Mouse (Mus musculus) forebrain, embryonic 14.5 days (tissue): ENCODE data around the gene Mc3r. TPM values are rescaled to one million over a fixed set of nuclear protein-coding genes. Genes with fewer than 3 reads are reported as not detected.

ENCODE experiments used
- ATAC-seq: fragments of 200-750 bp; cut with Nextera tagmentation; 2 replicates; pipeline ENCODE4 v1.8.0; 2017; ENCODE audit warnings: mild to moderate bottlenecking, moderate library complexity
- DNase-seq: peaks from one replicate; pipeline ENCODE4 v3.0.0-alpha.2; 2015; ENCODE audit warnings: low spot score
- H3K27ac ChIP-seq: fragments of 300-500 bp; sonication (generic); 2 replicates; pipeline ENCODE4 v1.5.1; 2014; ENCODE audit warnings: low read depth, mild to moderate bottlenecking, control low read depth, low read length, moderate library complexity
- H3K27me3 ChIP-seq: fragments of 300-500 bp; sonication (generic); replicated peaks from 2 replicates; pipeline ENCODE4 v1.6.1; 2014; ENCODE audit warnings: low read length, control low read depth, mixed read lengths; ENCODE audit not compliant: control insufficient read depth, insufficient read depth
- H3K36me3 ChIP-seq: fragments of 300-500 bp; sonication (generic); 2 replicates; pipeline ENCODE4 v1.6.1; 2014; ENCODE audit warnings: low read length, control low read depth; ENCODE audit not compliant: control insufficient read depth, insufficient read depth
- H3K4me1 ChIP-seq: fragments of 300-500 bp; sonication (generic); 2 replicates; pipeline ENCODE4 v1.6.1; 2014; ENCODE audit warnings: antibody characterized with exemption, low read length, control low read depth; ENCODE audit not compliant: control insufficient read depth, insufficient read depth
- H3K4me2 ChIP-seq: fragments of 300-500 bp; sonication (generic); 2 replicates; pipeline ENCODE4 v1.6.1; 2014; ENCODE audit warnings: mild to moderate bottlenecking, control low read depth, low read length
- H3K4me3 ChIP-seq: fragments of 300-500 bp; sonication (generic); 2 replicates; pipeline ENCODE4 v1.5.1; 2014; ENCODE audit warnings: low read depth, low read length, control low read depth
- H3K9ac ChIP-seq: fragments of 300-500 bp; sonication (generic); 2 replicates; pipeline ENCODE4 v1.6.1; 2014; ENCODE audit warnings: mild to moderate bottlenecking, low read length, control low read depth, moderate library complexity
- H3K9me3 ChIP-seq: fragments of 300-500 bp; sonication (generic); replicated peaks from 2 replicates; pipeline ENCODE4 v1.6.1; 2016; ENCODE audit warnings: low read length, control low read depth, mixed read lengths; ENCODE audit not compliant: control insufficient read depth
- WGBS: fragments of 180-500 bp; shearing (Covaris S2); extraction: QIAGEN DNeasy Blood & Tissue Kit; methylation state at CpG from one replicate; pipeline ENCODE4 v1.1.7; 2014; 5-methylcytosine and 5-hydroxymethylcytosine counted together
- polyA plus RNA-seq: library from polyadenylated mRNA; unstranded; fragments of >200 nt; fragmentation: Nextera tagmentation; extraction: Ambion mirVana; gene quantifications from 2 replicates; pipeline ENCODE4 v1.2.1, GENCODE M21; 2014

Gene Mc3r
- polyA plus RNA-seq, 1 experiment from 2014 or later, result 0.55 TPM

GRCm38 (mm10) chr2:172299126-172299921, 51.0 kb downstream of the Mc3r start:
- peak; percentile 58 for DNase-seq
- peaks cover 16% of the 10 kb centered on the region for H3K4me1 ChIP-seq
- H3K9ac ChIP-seq, result no peak overlapping the region; the same call in 1 of the 2 replicates
- no peaks in the 10 kb centered on the region for H3K9me3 ChIP-seq
- no peaks in the 10 kb centered on the region for H3K27me3 ChIP-seq
- 2% methylated on average over 14 of the region's 14 CpGs for WGBS
- H3K27ac ChIP-seq, result no peak overlapping the region
- H3K4me3 ChIP-seq, result no peak overlapping the region
- peak; percentile 47; the same call in 1 of the 2 replicates for ATAC-seq
- H3K36me3 ChIP-seq, result no peaks in the 10 kb centered on the region
- H3K4me2 ChIP-seq, result no peak overlapping the region

Other genes starting within 250 kb of the Mc3r start
- 7.6 and 12.1 TPM in 2 replicates for gene Cbln4, start 205.0 kb upstream of the Mc3r start, polyA plus RNA-seq
- 51.5 and 53.1 TPM in 2 replicates for gene Fam210b, start 97.1 kb downstream of the Mc3r start, polyA plus RNA-seq
- gene Aurka, start 122.0 kb downstream of the Mc3r start, polyA plus RNA-seq, result 61.8 and 74.2 TPM in 2 replicates
- gene Cstf1, start 122.2 kb downstream of the Mc3r start, polyA plus RNA-seq, result 37.8 and 38.6 TPM in 2 replicates
- 0.10 and 0.28 TPM in 2 replicates for gene Cass4, start 145.3 kb downstream of the Mc3r start, polyA plus RNA-seq
- gene Rtf2, start 192.1 kb downstream of the Mc3r start, polyA plus RNA-seq, result 106 and 107 TPM in 2 replicates
- gene Gcnt7, start 210.1 kb downstream of the Mc3r start, polyA plus RNA-seq, result 0.28 and 0.58 TPM in 2 replicates
- gene Fam209, start 224.0 kb downstream of the Mc3r start, polyA plus RNA-seq, result 0.44 and 0.67 TPM in 2 replicates